Mouse (Mus musculus) kidney, postnatal 36 days (tissue): ENCODE data around the gene Cldn20.
A peak's percentile ranks its signal among the peaks of the same experiment; 100 is the strongest.

Source experiments
- DNase-seq, 2 experiments: peaks; one replicate each; pipeline ENCODE4 v3.0.0; 2021 to 2022; ENCODE audit warnings: mixed read lengths in 2 of 2

Cldn20 gene

DNA sequence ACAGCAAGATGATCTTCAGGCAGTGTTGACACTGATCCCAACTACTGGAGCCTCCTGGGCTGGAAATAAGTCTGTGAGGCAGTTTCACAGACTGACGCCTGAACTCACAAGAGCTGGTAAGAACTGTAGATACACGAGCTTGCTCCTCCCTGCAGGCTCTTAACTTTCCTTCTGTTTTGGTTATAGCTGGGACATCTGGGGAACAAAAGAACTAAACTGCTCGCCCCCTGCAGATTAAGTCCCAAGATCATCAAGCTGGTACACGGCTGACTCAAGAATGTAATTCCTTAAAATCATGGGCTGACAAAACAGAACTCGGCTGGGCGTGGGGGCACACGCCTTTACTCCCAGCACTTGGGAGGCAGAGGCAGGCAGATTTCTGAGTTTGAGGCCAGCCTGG is 1.8 kb upstream of the Cldn20 start:
- no peak for DNase-seq

- no peak for DNase-seq
Observed at GRCm38 (mm10) chr17:3531641-3532040, 713 bp upstream of the Cldn20 start.

GRCm38 (mm10) chr17:3533425-3533824 is 1.1 kb downstream of the Cldn20 start:
- DNase-seq: peak; percentile 6 to 18

- no peak for DNase-seq
Observed at GRCm38 (mm10) chr17:3540304-3540703, 8.0 kb downstream of the Cldn20 start.

DNA sequence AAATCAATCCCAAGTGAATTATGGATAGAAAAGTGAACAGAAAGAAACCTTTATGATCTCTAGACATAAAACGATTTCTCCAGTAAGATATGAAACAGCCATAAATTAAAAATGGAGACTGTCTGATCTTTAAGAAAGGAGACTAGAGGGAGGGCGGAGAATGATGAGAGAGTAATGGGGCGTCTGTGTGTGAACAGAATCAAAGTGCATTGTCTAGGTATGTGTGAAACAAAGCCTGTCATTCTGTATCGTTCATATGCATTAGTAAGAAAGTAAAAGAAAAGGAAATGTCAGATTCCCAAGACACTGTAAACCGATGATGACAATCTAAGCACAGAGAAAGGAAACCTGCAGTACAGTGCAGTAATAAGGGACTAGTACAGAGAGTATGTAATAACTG is 8.7 kb downstream of the Cldn20 start:
- DNase-seq: no peak

GRCm38 (mm10) chr17:3547725-3548124 is 15.4 kb downstream of the Cldn20 start:
- DNase-seq: no peak

DNA sequence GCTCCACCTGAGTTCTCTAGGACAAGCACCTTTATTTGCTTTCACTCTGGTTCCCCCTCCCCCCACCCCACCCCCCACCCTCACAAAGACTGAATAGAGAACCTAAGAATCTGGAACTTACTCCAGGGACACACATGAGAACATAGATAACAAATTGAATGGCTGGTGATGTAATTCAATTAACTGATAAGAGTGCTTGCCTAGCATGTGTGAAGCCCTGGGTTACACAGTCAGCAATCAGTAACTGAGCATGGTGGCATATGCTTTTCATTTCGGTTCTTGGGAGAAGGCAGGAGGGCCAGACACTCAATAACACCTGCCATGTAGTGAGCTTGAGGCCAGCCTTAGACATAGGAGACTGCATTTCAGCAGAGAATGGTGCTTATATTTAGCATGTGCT is 23.9 kb downstream of the Cldn20 start:
- no peak for DNase-seq

DNA sequence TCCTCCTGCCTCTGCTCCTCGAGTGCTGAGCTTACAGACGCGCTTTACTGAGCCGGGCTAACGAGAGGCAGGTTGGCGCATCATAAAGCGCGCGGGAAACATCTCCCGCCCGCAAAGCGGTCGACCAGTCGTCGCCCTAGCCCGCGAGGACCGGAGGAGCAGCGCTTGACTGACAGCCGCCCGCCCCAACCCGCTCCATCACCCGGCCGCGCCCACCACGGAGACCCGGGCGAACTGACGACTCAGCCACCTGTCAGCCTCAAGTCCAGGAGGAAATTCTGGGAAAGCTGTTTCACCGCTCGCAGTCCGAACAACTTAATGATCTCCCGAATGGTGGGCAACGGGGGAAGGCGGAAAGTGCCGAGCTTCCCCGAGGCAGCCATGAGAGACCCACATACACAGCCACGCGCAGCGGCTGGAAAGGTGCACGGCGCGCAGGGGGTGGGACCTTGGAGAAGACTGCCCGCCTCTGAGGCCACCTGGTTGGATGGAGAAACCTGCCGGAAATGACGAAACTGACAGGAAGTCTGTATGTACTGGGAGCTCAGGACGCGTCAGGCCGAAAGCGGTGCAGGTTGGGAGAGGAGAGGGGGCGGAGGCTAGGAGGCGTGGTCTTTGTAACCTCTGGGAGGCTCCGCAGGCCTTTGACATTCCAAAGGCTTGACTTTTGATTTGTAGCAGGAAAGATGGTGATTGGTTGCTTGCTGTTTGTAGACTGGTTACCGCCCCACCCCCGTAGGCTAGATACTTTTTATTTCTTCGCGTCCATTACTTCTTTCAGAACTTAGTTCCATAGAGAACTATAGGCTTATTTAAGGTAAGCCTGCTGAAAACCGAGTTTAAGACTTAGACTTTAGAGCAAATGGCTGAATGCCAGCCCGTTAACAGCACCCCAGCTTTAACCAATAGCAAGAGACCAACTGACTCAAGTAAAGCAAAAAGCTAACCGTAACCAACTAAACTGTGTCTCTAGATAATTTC is 25.3 kb downstream of the Cldn20 start, which contains the start of gene Tfb1m:
Tfb1m (minus strand) TSS at position 451 of the 981 bp plus-strand sequence.
- peak; percentile 98 to 100 for DNase-seq

- DNase-seq: peak in 1 of 2 experiments; percentile 18
Observed at GRCm38 (mm10) chr17:3558356-3558870, 26.1 kb downstream of the Cldn20 start.

- DNase-seq: peak in 1 of 2 experiments; percentile 6
Observed at GRCm38 (mm10) chr17:3560534-3560933, 28.2 kb downstream of the Cldn20 start.

GRCm38 (mm10) chr17:3562405-3562804 is 30.1 kb downstream of the Cldn20 start:
- peak; percentile 2 to 10 for DNase-seq

DNA sequence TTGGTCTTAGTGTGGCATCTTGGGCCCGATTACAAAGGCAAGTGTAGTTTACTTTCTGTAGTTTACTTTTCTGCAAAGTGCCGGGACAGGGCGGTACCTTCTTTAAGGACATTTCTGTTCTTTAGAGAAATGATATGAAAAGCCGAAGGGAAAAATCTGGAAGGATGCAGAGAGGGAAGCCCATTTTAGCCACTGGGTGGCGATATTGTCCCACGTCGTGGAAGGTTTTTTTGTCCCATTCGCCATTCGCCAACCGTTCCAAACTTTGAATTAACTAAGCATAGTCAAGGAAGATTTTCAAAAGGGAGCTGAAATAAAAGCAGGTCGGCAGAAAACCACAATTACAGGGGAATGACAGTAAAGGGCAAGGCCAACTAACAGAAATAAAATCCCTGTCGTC is 38.5 kb downstream of the Cldn20 start:
- DNase-seq: peak; percentile 54 to 88
